Mouse (Mus musculus): ENCODE results near the gene Prdm13.

Gene Prdm13

DNA sequence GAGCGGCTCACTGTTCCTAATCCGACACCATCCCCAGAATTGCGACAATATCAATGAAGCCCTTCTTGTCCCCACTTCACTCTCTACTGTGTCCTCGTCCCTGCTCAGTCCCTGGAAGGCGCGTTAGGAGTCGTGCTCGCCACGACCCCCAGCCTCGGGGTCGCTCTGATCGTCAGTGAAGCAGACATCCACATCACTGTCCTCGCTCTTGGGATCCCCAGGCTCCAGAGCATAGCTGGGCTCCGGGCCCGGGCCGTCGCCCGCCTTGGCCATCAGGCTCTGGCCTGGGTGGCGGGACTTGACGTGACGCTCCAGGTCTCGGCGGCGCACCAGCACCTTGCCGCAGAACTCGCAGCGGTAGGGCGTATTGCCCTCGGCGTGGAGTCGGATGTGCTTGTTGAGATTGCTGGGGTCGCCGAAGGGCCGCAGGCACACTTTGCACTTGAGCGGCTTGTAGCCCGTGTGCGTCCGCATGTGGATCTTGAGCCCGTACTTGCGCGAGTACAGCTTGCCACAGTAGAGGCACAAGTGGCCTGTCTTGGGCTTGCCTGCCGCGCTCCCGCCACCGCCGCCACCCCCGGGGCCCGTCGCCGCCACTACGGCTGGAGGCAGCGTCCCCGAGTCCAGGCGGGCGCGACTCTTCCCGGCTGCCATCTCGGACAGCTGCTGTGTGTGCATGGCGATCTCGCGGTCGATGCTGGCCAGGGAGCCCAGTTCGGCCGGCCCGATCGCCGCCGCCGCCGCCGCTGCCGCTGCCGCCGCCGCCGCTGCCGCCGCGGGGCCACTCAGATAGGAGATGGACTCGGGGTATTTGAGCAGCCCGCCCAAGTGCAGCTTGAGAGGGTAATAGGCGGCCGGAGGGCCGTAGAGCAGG lies 7.4 kb downstream of the Prdm13 start:
- peak in 1 of 2 experiments; percentile 23 for DNase-seq (ENCODE audit: low spot score in 2 of 2)

DNA sequence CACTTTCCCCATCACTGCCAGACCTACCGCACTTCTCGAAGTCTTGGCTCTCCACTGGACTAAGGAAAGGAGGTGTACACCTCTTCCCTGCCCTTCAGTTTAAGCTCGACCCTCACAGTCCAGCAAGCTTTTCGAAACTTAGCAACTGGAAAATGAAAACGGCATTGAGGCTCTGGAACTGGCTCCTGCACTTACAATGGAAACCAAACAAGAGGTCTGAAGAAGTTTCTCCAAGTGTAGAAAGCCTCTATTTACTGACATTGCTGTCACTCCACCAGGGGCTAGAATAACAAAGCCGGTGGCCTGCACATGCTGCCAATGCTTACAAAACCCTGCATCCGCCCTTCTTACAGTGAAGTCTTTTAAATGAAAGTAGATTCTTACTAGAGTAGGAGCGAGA lies 11.1 kb downstream of the Prdm13 start:
- no peak for DNase-seq (ENCODE audit: low spot score in 2 of 2)

DNA sequence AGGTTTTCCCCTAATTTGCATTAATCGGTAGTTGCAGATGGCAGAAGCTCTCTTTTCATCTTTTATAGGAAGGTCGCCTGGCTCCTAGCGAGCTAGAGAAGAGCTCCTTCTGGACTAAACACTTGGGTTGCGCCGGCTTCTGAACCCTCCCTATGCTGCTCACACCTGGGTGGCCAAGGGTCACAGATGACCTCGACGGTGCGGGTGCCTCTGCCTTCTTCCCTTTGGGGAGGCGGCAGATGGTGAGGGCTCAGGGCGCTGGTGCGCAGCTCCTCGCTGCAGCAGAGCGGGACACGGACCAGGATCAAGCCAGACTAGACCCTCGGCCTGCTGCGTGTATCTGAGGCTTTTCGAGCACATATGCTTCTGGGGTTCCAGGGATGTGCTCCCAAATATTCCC lies 11.7 kb downstream of the Prdm13 start:
- no peak for DNase-seq (ENCODE audit: low spot score in 2 of 2)

DNA sequence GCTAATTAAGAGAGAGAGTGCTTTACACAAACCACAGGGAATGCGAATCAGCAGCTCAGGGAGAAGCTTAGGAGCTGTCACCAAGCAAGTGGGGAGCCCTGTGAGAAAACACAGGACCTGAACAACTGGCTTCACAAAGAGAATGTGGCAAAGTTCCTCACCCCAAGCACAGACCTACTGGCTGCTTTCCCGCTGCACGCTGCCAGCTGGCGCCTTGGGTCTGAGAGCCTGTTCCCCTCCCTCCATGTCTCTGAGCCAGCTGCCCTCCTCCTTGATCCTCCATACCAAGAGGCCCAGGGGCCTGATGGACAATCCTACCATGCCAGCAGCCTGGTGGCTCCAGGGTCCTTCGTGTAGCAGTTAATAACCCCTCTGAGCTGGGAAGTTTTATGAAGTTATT lies 19.8 kb downstream of the Prdm13 start:
- DNase-seq (ENCODE audit: low spot score in 2 of 2) = peak; percentile 73

DNA sequence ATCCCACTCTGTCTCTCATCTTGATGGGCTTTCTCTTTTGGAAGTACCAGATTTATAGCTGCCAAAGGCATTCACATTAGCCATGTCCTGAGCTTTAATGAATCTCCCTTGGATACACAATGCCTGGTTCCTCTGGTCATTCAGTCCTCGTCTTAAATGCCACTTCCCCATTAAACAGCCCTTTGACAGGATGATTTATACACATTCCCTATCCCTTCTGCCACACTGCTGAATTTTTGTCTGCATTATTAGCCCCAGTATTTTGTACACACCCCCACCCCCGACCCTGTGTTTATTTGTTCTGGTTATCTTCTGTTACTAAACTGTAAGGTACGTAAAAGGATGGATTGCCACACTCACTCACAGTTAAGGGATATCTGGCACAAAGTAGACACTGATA lies 27.6 kb downstream of the Prdm13 start:
- DNase-seq (ENCODE audit: low spot score in 2 of 2) = no peak

DNA sequence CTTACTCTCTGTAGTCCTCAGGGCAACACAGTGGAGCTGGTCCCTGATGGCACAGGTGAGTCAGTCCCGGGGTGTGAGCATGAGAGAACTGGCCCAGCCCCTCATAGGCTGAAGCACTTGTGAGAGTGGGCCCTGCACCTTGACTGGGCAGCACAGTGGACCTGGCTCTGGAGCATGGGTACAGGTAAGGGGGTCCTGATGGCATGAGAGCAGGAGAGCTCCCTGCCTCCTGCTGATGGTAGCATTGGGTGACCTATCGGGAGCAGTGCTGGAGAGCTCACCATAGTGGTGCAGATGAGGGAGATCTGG lies 56.5 kb downstream of the Prdm13 start:
- no peak for DNase-seq (ENCODE audit: low spot score in 2 of 2)

DNA sequence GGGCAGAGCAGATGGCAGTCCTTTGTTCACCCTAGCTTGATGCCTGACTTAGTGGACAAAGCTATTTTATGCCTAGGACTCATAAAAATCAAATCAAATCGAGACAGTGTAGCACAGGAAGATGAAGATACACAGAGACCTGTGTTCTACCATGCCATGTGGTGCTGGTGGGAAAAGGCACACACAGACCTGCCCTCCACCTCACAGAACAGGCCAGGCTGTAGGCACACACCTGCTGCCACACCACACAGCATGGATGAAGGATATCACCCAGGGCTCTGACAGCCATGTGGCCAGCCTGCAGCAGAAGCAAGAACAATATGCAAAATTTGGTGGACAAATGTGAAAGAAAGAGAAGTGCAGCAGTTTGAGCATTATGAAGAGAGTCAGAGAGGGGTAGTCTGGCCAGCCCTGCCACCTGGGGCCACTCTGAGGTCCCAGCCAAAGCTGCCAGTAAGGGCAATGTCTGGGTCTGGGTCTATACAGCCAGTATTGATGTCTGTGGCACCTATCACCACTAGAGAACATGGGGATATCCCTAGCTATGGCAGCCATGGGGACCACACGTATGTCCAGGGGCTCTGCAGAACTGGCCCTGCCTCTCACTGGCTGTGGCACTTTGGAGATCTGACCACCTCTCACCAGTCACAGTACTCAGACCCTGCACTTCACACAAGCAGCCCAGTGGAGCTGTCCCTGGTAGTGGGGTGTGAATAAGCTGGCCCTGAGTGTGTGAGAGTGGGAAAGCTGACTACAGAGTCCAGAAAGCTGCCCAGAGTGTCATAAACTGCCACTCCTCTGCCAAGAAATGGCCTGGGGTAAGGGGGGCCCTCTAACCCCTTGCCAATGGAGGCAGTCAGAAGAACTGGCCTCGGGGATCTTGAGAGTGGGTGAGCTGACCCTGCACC lies 57.1 kb downstream of the Prdm13 start:
- DNase-seq (ENCODE audit: low spot score in 2 of 2) = no peak

All from right cerebral cortex, postnatal 10 days (tissue).